Comparison of ENCODE assay signal across 10 mouse cellular contexts in genomic region chr6:121084050-121084480, GRCm38 (mm10). TPM values are rescaled to one million over a fixed set of nuclear protein-coding genes. Genes with fewer than 3 reads are reported as not detected.
DNase-seq lines count a peak whose midpoint lies in the region; ATAC-seq and TF ChIP-seq lines count a peak whose summit lies in the region.
"Had no signal": no experiment of that assay in that cellular context is flagged by ENCODE, and none has a peak within 500 bp of the region (broad histone marks: within the 10 kb centered on the region; RNA-seq: fewer than 3 reads in every experiment).

No protein-coding gene starts in this region.

- intact Hi-C loops in left cerebral cortex, adult 2 months (cut with DNase I): no loop called here

- TF ChIP-seq CTCF in bone marrow, adult 2 months (IDR thresholded peaks at IDR 0.05; ENCODE audit: control insufficient read depth, insufficient read depth, low read length): no peak
- TF ChIP-seq CTCF in liver, postnatal 0 days (IDR thresholded peaks at IDR 0.05; ENCODE audit: low read depth): no peak
- no peak for TF ChIP-seq CTCF in left cerebral cortex, adult 2 months (IDR thresholded peaks at IDR 0.05)

- H3K27me3 ChIP-seq in hindbrain, embryonic 13.5 days: no peaks in the 10 kb centered on the region
- H3K27me3 ChIP-seq in hindbrain, embryonic 16.5 days (replicated peaks; ENCODE audit: control insufficient read depth, insufficient read depth, low read length): no peaks in the 10 kb centered on the region
- no peaks in the 10 kb centered on the region for H3K27me3 ChIP-seq in liver, postnatal 0 days (ENCODE audit: insufficient read depth, low read length)
- H3K27me3 ChIP-seq: limb, embryonic 12.5 days had no signal

- no peaks in the 10 kb centered on the region for H3K9me3 ChIP-seq in hindbrain, embryonic 13.5 days
- H3K9me3 ChIP-seq in hindbrain, embryonic 16.5 days (ENCODE audit: control insufficient read depth, low read length): no peaks in the 10 kb centered on the region
- H3K9me3 ChIP-seq in liver, postnatal 0 days (ENCODE audit: low read length): no peaks in the 10 kb centered on the region
- H3K9me3 ChIP-seq: limb, embryonic 12.5 days had no signal

- TF ChIP-seq EP300 in liver, postnatal 0 days (IDR thresholded peaks at IDR 0.05; ENCODE audit: low read depth): peak; percentile 90

- peaks cover 55% of the 10 kb centered on the region for H3K4me1 ChIP-seq in hindbrain, embryonic 13.5 days (replicated peaks)
- H3K4me1 ChIP-seq in hindbrain, embryonic 16.5 days (ENCODE audit: control insufficient read depth, insufficient read depth, low read depth, low read length): peaks cover 15% of the 10 kb centered on the region
- H3K4me1 ChIP-seq in bone marrow, adult 2 months (ENCODE audit: control insufficient read depth, insufficient read depth, low read length): peaks cover 4% of the 10 kb centered on the region
- H3K4me1 ChIP-seq in liver, postnatal 0 days (ENCODE audit: insufficient read depth): peaks cover 62% of the 10 kb centered on the region

- H3K27ac ChIP-seq in hindbrain, embryonic 13.5 days: 0 out of 2 replicates have a peak overlapping the region, but pooled peaks have one; percentile 15
- no peak overlapping the region for H3K27ac ChIP-seq in hindbrain, embryonic 16.5 days (ENCODE audit: low read depth, low read length)
- H3K27ac ChIP-seq in bone marrow, adult 2 months (ENCODE audit: control insufficient read depth, insufficient read depth, low read depth, low read length, poor library complexity): peak overlapping the region; percentile 55
- H3K27ac ChIP-seq in liver, postnatal 0 days (ENCODE audit: low read depth): peak overlapping the region; percentile 58
- H3K27ac ChIP-seq in left cerebral cortex, adult 2 months: no peak overlapping the region; the same call in 1 of the 2 replicates
- H3K27ac ChIP-seq: limb, embryonic 12.5 days had no signal

- H3K36me3 ChIP-seq in hindbrain, embryonic 13.5 days: no peaks in the 10 kb centered on the region
- no peaks in the 10 kb centered on the region for H3K36me3 ChIP-seq in hindbrain, embryonic 16.5 days (ENCODE audit: control insufficient read depth, insufficient read depth, low read length)
- H3K36me3 ChIP-seq in liver, postnatal 0 days (replicated peaks; ENCODE audit: insufficient read depth, low read length): no peaks in the 10 kb centered on the region
- H3K36me3 ChIP-seq: limb, embryonic 12.5 days had no signal

- H3K4me2 ChIP-seq in hindbrain, embryonic 13.5 days: no peak overlapping the region
- no peak overlapping the region for H3K4me2 ChIP-seq in hindbrain, embryonic 16.5 days (ENCODE audit: low read length)
- H3K4me2 ChIP-seq in liver, postnatal 0 days (ENCODE audit: low read depth, low read length): peak overlapping the region; percentile 44
- H3K4me2 ChIP-seq: limb, embryonic 12.5 days had no signal

- 67% methylated on average over 6 of the region's 6 CpGs for WGBS in hindbrain, embryonic 13.5 days
- 50% methylated on average over 6 of the region's 6 CpGs for WGBS in hindbrain, embryonic 16.5 days
- WGBS in bone marrow, adult 2 months: 37% methylated on average over 6 of the region's 6 CpGs
- 41% methylated on average over 6 of the region's 6 CpGs for WGBS in liver, postnatal 0 days (ENCODE audit: insufficient replicate concordance)

- TF ChIP-seq POLR2A in bone marrow, adult 2 months (IDR thresholded peaks at IDR 0.05; ENCODE audit: borderline replicate concordance, control insufficient read depth, low read depth, low read length): no peak

- no peak overlapping the region for H3K9ac ChIP-seq in hindbrain, embryonic 13.5 days
- no peak overlapping the region for H3K9ac ChIP-seq in hindbrain, embryonic 16.5 days (ENCODE audit: low read depth, low read length)
- peak overlapping the region; percentile 40; the same call in 1 of the 2 replicates for H3K9ac ChIP-seq in liver, postnatal 0 days (replicated peaks)
- H3K9ac ChIP-seq: limb, embryonic 12.5 days had no signal

- DNase-seq in liver, postnatal 0 days: peak; percentile 58
- no peak for DNase-seq in gastrocnemius, adult 18-20 months (ENCODE audit: low spot score)
- no peak for DNase-seq in urinary bladder, postnatal 10 days (ENCODE audit: low spot score)
- DNase-seq in left cerebral cortex, adult 2 months (ENCODE audit: extremely low spot score in 1 of 2, low spot score in 2 of 2): no peak
- DNase-seq: cerebellum, postnatal 14 days had no signal

- no peak for ATAC-seq in hindbrain, embryonic 13.5 days (ENCODE audit: low FRiP score)
- ATAC-seq in hindbrain, embryonic 16.5 days: no peak
- peak; percentile 71 for ATAC-seq in erythroblast, adult 5-6 weeks (replicated peaks; ENCODE audit: low FRiP score, poor library complexity, severe bottlenecking)
- ATAC-seq in liver, postnatal 0 days: peak; percentile 84

- H3K4me3 ChIP-seq in hindbrain, embryonic 13.5 days: no peak overlapping the region
- no peak overlapping the region for H3K4me3 ChIP-seq in hindbrain, embryonic 16.5 days (ENCODE audit: low read length)
- H3K4me3 ChIP-seq in bone marrow, adult 2 months (replicated peaks; ENCODE audit: control insufficient read depth, low read depth, low read length): no peak overlapping the region
- no peak overlapping the region for H3K4me3 ChIP-seq in liver, postnatal 0 days (ENCODE audit: low read depth, low read length)
- no peak overlapping the region for H3K4me3 ChIP-seq in left cerebral cortex, adult 2 months
- H3K4me3 ChIP-seq: limb, embryonic 12.5 days had no signal

RNA-seq across cellular contexts. Expression of gene Mical3, which starts 46.7 kb away (rescaled TPM):
- 33.8 and 34.5 TPM in 2 replicates for polyA plus RNA-seq in hindbrain, embryonic 13.5 days (2015; fragmentation: Nextera tagmentation; extraction: Ambion mirVana)
- 31.4 and 32.9 TPM in 2 replicates for polyA plus RNA-seq in hindbrain, embryonic 16.5 days (2015; fragmentation: Nextera tagmentation; extraction: Ambion mirVana)
- 38.7 and 53.1 TPM in 2 replicates for polyA plus RNA-seq in bone marrow, adult 2 months (2011; ENCODE audit: insufficient read depth, insufficient read length, low replicate concordance, missing spikeins)
- total RNA-seq in erythroblast, adult 5-6 weeks (2015; ENCODE audit: low replicate concordance): 99.0 and 127 TPM in 2 replicates
- total RNA-seq in erythroblast, adult 5-6 weeks (2017; ENCODE audit: low replicate concordance): 133 and 258 TPM in 2 replicates
- polyA plus RNA-seq in liver, postnatal 0 days (2015; fragmentation: Nextera tagmentation; extraction: Ambion mirVana): 4.0 and 4.5 TPM in 2 replicates
- 10 to 100 TPM; 46.0 to 59.0 TPM for total RNA-seq in gastrocnemius, adult 18-20 months (2021)
- 100 to 1,000 TPM; 127 to 141 TPM for total RNA-seq in left cerebral cortex, adult 2 months (2021)

Comparison
In these comparisons a context has a peak if more than half of its experiments do, and no peak if none do; other contexts are left out.
1. H3K27ac ChIP-seq: peak in hindbrain, embryonic 13.5 days (single experiment), bone marrow, adult 2 months (single experiment) and liver, postnatal 0 days (single experiment); none in hindbrain, embryonic 16.5 days (single experiment) and left cerebral cortex, adult 2 months (single experiment).
2. ATAC-seq: peak in erythroblast, adult 5-6 weeks (single experiment) and liver, postnatal 0 days (single experiment); none in hindbrain, embryonic 13.5 days (single experiment) and hindbrain, embryonic 16.5 days (single experiment).